Mouse (Mus musculus) embryonic facial prominence, embryonic 14.5 days (tissue): ENCODE measurements around the gene Hook2. TPM values are rescaled to one million over a fixed set of nuclear protein-coding genes. Genes with fewer than 3 reads are reported as not detected.
A peak's percentile ranks its signal among the peaks of the same experiment; 100 is the strongest.

Experiments
- ATAC-seq: fragments of 200-750 bp; cut with Nextera tagmentation; 2 replicates; pipeline ENCODE4 v1.8.0; 2017; ENCODE audit warnings: low read depth, moderate number of reproducible peaks, moderate TSS enrichment
- DNase-seq: peaks from one replicate; pipeline ENCODE4 v3.0.0-alpha.2; 2015; ENCODE audit warnings: low spot score
- H3K27ac ChIP-seq: fragments of 300-500 bp; sonication (generic); replicated peaks from 2 replicates; pipeline ENCODE4 v1.5.1; 2014; ENCODE audit warnings: low read depth, mild to moderate bottlenecking, low read length, moderate library complexity
- H3K27me3 ChIP-seq: fragments of 300-500 bp; sonication (generic); replicated peaks from 2 replicates; pipeline ENCODE4 v1.6.1; 2014; ENCODE audit warnings: low read length; ENCODE audit not compliant: control insufficient read depth, insufficient read depth
- H3K36me3 ChIP-seq: fragments of 300-500 bp; sonication (generic); 2 replicates; pipeline ENCODE4 v1.6.1; 2014; ENCODE audit warnings: low read length, mixed read lengths; ENCODE audit not compliant: control insufficient read depth, insufficient read depth
- H3K4me1 ChIP-seq: fragments of 300-500 bp; sonication (generic); 2 replicates; pipeline ENCODE4 v1.6.1; 2014; ENCODE audit warnings: antibody characterized with exemption, low read length; ENCODE audit not compliant: control insufficient read depth, insufficient read depth
- H3K4me2 ChIP-seq: fragments of 300-500 bp; sonication (generic); 2 replicates; pipeline ENCODE4 v1.6.1; 2014; ENCODE audit warnings: low read depth, mild to moderate bottlenecking, low read length, moderate library complexity, mixed read lengths
- H3K4me3 ChIP-seq: fragments of 300-500 bp; sonication (generic); 2 replicates; pipeline ENCODE4 v1.5.1; 2014; ENCODE audit warnings: low read depth, mild to moderate bottlenecking, low read length
- H3K9ac ChIP-seq: fragments of 300-500 bp; sonication (generic); 2 replicates; pipeline ENCODE4 v1.6.1; 2014; ENCODE audit warnings: low read depth, mild to moderate bottlenecking, low read length, moderate library complexity, mixed read lengths
- H3K9me3 ChIP-seq: fragments of 300-500 bp; sonication (generic); 2 replicates; pipeline ENCODE4 v1.6.1; 2016; ENCODE audit warnings: low read length; ENCODE audit not compliant: control insufficient read depth
- WGBS: fragments of 180-500 bp; shearing (Covaris S2); extraction: QIAGEN DNeasy Blood & Tissue Kit; methylation state at CpG from one replicate; pipeline ENCODE4 v1.1.7; 2014; 5-methylcytosine and 5-hydroxymethylcytosine counted together
- polyA plus RNA-seq: library from polyadenylated mRNA; unstranded; fragments of >200 nt; fragmentation: Nextera tagmentation; extraction: Ambion mirVana; gene quantifications from 2 replicates; pipeline ENCODE4 v1.2.1, GENCODE M21; 2014

The Hook2 gene
- 13.1 and 15.3 TPM in 2 replicates for polyA plus RNA-seq

- peaks cover 11% of the 10 kb centered on the region for H3K4me1 ChIP-seq
- no peaks in the 10 kb centered on the region for H3K9me3 ChIP-seq
- H3K9ac ChIP-seq: peak within 1 kb of the TSS; percentile 75
- ATAC-seq (peak; percentile 94), DNase-seq (peak; percentile 99)
- H3K4me2 ChIP-seq: peak within 1 kb of the TSS; percentile 97
- H3K27ac ChIP-seq: peak within 1 kb of the TSS; percentile 79
- no peaks in the 10 kb centered on the region; the same call in 1 of the 2 replicates for H3K27me3 ChIP-seq
- H3K4me3 ChIP-seq: peak within 1 kb of the TSS; percentile 73
- 1% methylated on average over 14 of the region's 28 CpGs for WGBS
- H3K36me3 ChIP-seq: peaks cover 7% of the 10 kb centered on the region; the same call in 1 of the 2 replicates
These were observed at the start of gene Hook2 for GRCm38 (mm10) chr8:84990349-84990748. TSS of gene Hook2 (plus strand) at chr8:84990603.

DNA sequence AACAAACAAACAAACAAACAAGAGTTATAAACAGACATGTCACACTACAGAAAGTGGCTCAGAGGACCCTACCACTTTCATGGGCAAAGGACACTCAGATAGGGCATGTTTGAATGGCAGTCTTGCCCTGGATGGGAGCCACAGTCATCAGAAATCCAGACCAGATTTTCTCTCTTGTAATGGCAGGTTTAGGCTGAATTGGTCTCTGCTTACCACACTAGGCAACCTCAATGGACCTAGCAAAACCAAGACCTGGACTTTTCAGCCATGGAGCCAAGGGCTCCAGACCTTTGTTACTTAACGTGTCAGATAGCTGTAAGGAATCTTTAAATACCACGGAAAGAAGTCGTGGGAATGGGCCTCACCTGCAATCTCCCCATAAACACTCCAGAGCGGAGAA lies 46.7 kb upstream of the Hook2 start:
- ATAC-seq (no peak), DNase-seq (no peak)
- H3K4me1 ChIP-seq: peaks cover 5% of the 10 kb centered on the region; the same call in 1 of the 2 replicates

GRCm38 (mm10) chr8:84944478-84945160 lies 45.8 kb upstream of the Hook2 start:
- Histone ChIP-seq H3K4me2 (peak overlapping the region; percentile 13; the same call in 1 of the 2 replicates), H3K27me3 (peaks cover 56% of the 10 kb centered on the region), H3K36me3 (no peaks in the 10 kb centered on the region), H3K4me1 (peaks cover 5% of the 10 kb centered on the region; the same call in 1 of the 2 replicates), H3K4me3 (no peak overlapping the region), H3K27ac (no peak overlapping the region), H3K9me3 (no peaks in the 10 kb centered on the region), H3K9ac (no peak overlapping the region)
- WGBS: 4% methylated on average over 25 of the region's 26 CpGs
- peak; percentile 71 for DNase-seq
- ATAC-seq: peak; percentile 47; the same call in 1 of the 2 replicates

More for the DNA sequence above, 46.7 kb upstream of the Hook2 start:
- Histone ChIP-seq H3K4me2 (no peak overlapping the region), H3K36me3 (no peaks in the 10 kb centered on the region), H3K27ac (no peak overlapping the region), H3K4me3 (no peak overlapping the region), H3K27me3 (peaks cover 64% of the 10 kb centered on the region), H3K9me3 (0 out of 2 replicates have a peak, but pooled peaks cover 3% of the 10 kb centered on the region), H3K9ac (no peak overlapping the region)
- WGBS: 14% methylated on average over 4 of the region's 4 CpGs

DNA sequence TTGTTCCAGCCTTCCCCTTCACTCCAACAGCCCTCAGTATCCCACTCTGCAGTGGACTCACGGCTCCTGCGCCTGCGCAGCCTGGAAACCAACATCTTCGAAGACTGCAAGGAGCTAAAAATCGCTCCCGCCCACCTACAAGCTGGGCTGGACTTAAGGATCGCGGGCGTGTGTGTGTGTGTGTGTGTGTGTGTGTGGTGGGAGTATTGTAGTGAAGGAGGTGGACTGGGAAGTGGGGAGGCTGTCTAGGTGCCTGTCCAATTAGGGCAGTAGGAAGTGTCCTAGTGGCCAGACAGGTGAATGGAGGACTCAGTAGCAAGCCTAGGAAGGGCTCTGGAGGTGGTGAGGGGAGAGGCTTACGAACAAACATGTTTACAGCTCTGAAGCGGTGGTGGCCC lies 45.2 kb upstream of the Hook2 start:
- H3K4me3 ChIP-seq: peak overlapping the region; percentile 44
- DNase-seq: no peak
- WGBS: 5% methylated on average over 11 of the region's 11 CpGs
- peaks cover 5% of the 10 kb centered on the region; the same call in 1 of the 2 replicates for H3K4me1 ChIP-seq
- no peaks in the 10 kb centered on the region for H3K36me3 ChIP-seq
- H3K9me3 ChIP-seq: no peaks in the 10 kb centered on the region
- no peak overlapping the region for H3K9ac ChIP-seq
- H3K27me3 ChIP-seq: peaks cover 61% of the 10 kb centered on the region
- H3K27ac ChIP-seq: no peak overlapping the region
- peak; percentile 24; the same call in 1 of the 2 replicates for ATAC-seq
- H3K4me2 ChIP-seq: peak overlapping the region; percentile 72

- no peaks in the 10 kb centered on the region for H3K36me3 ChIP-seq
- WGBS: 1% methylated on average over 26 of the region's 67 CpGs
- peak overlapping the region; percentile 72 for H3K4me2 ChIP-seq
- H3K9ac ChIP-seq: peak overlapping the region; percentile 46; the same call in 1 of the 2 replicates
- H3K27ac ChIP-seq: no peak overlapping the region
- peak overlapping the region; percentile 44 for H3K4me3 ChIP-seq
- no peaks in the 10 kb centered on the region for H3K9me3 ChIP-seq
- peak; percentile 24 for ATAC-seq
- H3K4me1 ChIP-seq: peaks cover 5% of the 10 kb centered on the region; the same call in 1 of the 2 replicates
- no peak for DNase-seq
- peaks cover 61% of the 10 kb centered on the region for H3K27me3 ChIP-seq
These were observed 44.5 kb upstream of the Hook2 start for GRCm38 (mm10) chr8:84945633-84946527.

DNA sequence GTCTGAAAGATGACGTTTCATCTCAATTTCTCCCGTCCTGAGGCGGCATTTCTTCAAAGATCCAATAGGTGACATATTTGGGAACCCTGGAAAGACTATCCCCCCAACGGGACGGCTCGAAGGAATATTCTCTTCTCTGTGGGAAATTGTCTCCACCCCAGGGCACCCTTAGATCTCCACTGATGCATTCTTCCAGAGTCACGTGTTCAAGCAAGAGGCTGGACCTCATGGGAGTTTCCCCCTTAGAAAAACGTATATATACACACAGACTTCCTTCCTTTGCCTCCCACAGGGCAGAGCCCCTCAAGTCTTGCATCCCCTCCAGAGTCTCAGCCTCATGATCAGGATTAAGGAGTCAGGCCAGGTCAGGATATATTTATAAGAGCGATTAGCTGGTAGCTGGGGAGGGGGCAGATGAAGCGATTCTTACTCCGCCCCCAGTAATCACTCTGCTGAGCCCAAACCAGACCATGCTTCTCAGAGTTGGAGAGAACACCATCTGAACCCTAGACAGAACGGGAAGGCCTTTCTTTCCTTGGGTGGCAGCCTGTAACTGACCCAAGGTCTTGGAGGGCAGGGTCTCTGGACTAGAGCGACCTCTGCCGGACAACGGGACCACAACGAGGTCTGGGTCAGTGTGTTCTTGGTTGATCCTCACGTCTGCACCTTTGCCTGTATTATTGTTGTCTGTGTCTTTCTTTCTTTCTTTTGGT lies 43.7 kb upstream of the Hook2 start, which contains the start of gene Rtbdn:
Gene Rtbdn, plus strand, starts transcription at position 464 of the 713 bp plus-strand sequence.
- Histone ChIP-seq H3K9ac (peak within 1 kb of the TSS; percentile 46; the same call in 1 of the 2 replicates), H3K9me3 (no peaks in the 10 kb centered on the region), H3K4me1 (peaks cover 5% of the 10 kb centered on the region; the same call in 1 of the 2 replicates), H3K4me2 (peak within 1 kb of the TSS; percentile 72), H3K27ac (no peak within 1 kb of the TSS), H3K4me3 (peak within 1 kb of the TSS; percentile 44), H3K27me3 (peaks cover 61% of the 10 kb centered on the region), H3K36me3 (no peaks in the 10 kb centered on the region)
- WGBS: 10% methylated on average over 17 of the region's 17 CpGs
- DNase-seq: no peak
- ATAC-seq: peak; percentile 7; the same call in 1 of the 2 replicates

- Histone ChIP-seq H3K4me2 (no peak overlapping the region), H3K9me3 (no peaks in the 10 kb centered on the region), H3K4me3 (no peak overlapping the region), H3K9ac (no peak overlapping the region), H3K27me3 (peaks cover 65% of the 10 kb centered on the region), H3K4me1 (peaks cover 5% of the 10 kb centered on the region; the same call in 1 of the 2 replicates), H3K36me3 (no peaks in the 10 kb centered on the region), H3K27ac (no peak overlapping the region)
- no peak for ATAC-seq
- 16% methylated on average over 9 of the region's 9 CpGs for WGBS
- peak; percentile 68 for DNase-seq
These were observed 43.2 kb upstream of the Hook2 start for GRCm38 (mm10) chr8:84947241-84947545.

DNA sequence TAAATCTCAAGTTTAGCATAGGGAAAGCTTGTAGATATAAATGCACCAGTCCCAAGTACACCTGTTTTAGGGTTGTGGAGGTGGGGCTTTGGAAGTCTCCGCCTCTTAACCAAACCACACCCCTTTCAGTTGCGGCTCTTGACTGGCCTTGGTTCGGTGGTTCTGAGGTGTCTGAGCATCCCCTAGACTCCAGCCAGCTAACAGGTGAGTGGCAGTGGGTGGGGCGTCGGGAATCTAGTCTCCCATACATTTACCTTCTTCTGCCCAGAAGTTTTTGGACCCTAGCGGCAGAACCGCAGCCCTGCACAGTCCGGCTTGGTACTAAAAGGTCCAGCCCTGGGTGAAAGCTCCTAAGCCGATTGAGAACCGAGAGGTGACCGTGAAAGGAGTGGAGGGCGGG lies 40.6 kb upstream of the Hook2 start:
- H3K9ac ChIP-seq: no peak overlapping the region
- H3K36me3 ChIP-seq: no peaks in the 10 kb centered on the region
- 22% methylated on average over 12 of the region's 12 CpGs for WGBS
- no peak overlapping the region for H3K27ac ChIP-seq
- peaks cover 8% of the 10 kb centered on the region; the same call in 1 of the 2 replicates for H3K4me1 ChIP-seq
- H3K4me3 ChIP-seq: no peak overlapping the region
- no peak for ATAC-seq
- H3K27me3 ChIP-seq: peaks cover 52% of the 10 kb centered on the region
- no peak for DNase-seq
- H3K9me3 ChIP-seq: no peaks in the 10 kb centered on the region
- no peak overlapping the region for H3K4me2 ChIP-seq
